Mouse (Mus musculus): ENCODE results near the gene Zfp467.

GRCm38 (mm10) chr6:48413081-48413480, 32.5 kb downstream of the Zfp467 start:
- no peak for TF ChIP-seq CTCF (IDR thresholded peaks at IDR 0.05; ENCODE audit: control insufficient read depth, insufficient read depth, low read length)
- TF ChIP-seq POLR2A (IDR thresholded peaks at IDR 0.05; ENCODE audit: borderline replicate concordance, control insufficient read depth, low read depth, low read length) = no peak
